Mouse (Mus musculus) neural tube, embryonic 13.5 days (tissue): ENCODE measurements at regions not wholly inside any gene's neighbourhood (a gene's known extent, or its start where the extent isn't known, plus 50 kb on each side); places are given as distances from the start of the nearest gene placed in this dataset.

Source experiments
- ATAC-seq: fragments of 200-750 bp; cut with Nextera tagmentation; 2 replicates; pipeline ENCODE4 v1.8.0; 2017; ENCODE audit warnings: low read depth, mild to moderate bottlenecking, moderate TSS enrichment, moderate library complexity
- H3K27ac ChIP-seq: fragments of 300-500 bp; sonication (generic); replicated peaks from 2 replicates; pipeline ENCODE4 v1.5.1; 2015; ENCODE audit warnings: moderate library complexity, mild to moderate bottlenecking, inconsistent platforms
- H3K27me3 ChIP-seq: fragments of 300-500 bp; sonication (generic); 2 replicates; pipeline ENCODE4 v1.6.1; 2015; ENCODE audit warnings: mild to moderate bottlenecking, inconsistent platforms
- H3K36me3 ChIP-seq: fragments of 300-500 bp; sonication (generic); 2 replicates; pipeline ENCODE4 v1.6.1; 2015; ENCODE audit warnings: mild to moderate bottlenecking, inconsistent platforms
- H3K4me1 ChIP-seq: fragments of 300-500 bp; sonication (generic); replicated peaks from 2 replicates; pipeline ENCODE4 v1.6.1; 2015; ENCODE audit warnings: inconsistent platforms
- H3K4me2 ChIP-seq: fragments of 300-500 bp; sonication (generic); 2 replicates; pipeline ENCODE4 v1.6.1; 2015; ENCODE audit warnings: inconsistent platforms, mild to moderate bottlenecking, moderate library complexity
- H3K4me3 ChIP-seq: fragments of 300-500 bp; sonication (generic); 2 replicates; pipeline ENCODE4 v1.5.1; 2015; ENCODE audit warnings: mild to moderate bottlenecking, inconsistent platforms
- H3K9ac ChIP-seq: fragments of 300-500 bp; sonication (generic); 2 replicates; pipeline ENCODE4 v1.6.1; 2015; ENCODE audit warnings: moderate library complexity, mild to moderate bottlenecking, inconsistent platforms
- H3K9me3 ChIP-seq: fragments of 300-500 bp; sonication (generic); 2 replicates; pipeline ENCODE4 v1.6.1; 2016; ENCODE audit warnings: inconsistent platforms
- WGBS: fragments of 180-500 bp; shearing (Covaris S2); methylation state at CpG from one replicate; pipeline ENCODE4 v1.1.7; 2015; 5-methylcytosine and 5-hydroxymethylcytosine counted together

GRCm38 (mm10) chr8:92240686-92241275 is 116.6 kb upstream of the Irx5 start:
- no peak overlapping the region for H3K4me2 ChIP-seq
- H3K9me3 ChIP-seq, result no peaks in the 10 kb centered on the region
- no peak overlapping the region for H3K9ac ChIP-seq
- no peaks in the 10 kb centered on the region for H3K4me1 ChIP-seq
- no peak overlapping the region for H3K4me3 ChIP-seq
- ATAC-seq, result no peak
- no peaks in the 10 kb centered on the region for H3K36me3 ChIP-seq
- H3K27ac ChIP-seq, result no peak overlapping the region
- no peaks in the 10 kb centered on the region for H3K27me3 ChIP-seq
- 76% methylated on average over 13 of the region's 13 CpGs for WGBS

DNA sequence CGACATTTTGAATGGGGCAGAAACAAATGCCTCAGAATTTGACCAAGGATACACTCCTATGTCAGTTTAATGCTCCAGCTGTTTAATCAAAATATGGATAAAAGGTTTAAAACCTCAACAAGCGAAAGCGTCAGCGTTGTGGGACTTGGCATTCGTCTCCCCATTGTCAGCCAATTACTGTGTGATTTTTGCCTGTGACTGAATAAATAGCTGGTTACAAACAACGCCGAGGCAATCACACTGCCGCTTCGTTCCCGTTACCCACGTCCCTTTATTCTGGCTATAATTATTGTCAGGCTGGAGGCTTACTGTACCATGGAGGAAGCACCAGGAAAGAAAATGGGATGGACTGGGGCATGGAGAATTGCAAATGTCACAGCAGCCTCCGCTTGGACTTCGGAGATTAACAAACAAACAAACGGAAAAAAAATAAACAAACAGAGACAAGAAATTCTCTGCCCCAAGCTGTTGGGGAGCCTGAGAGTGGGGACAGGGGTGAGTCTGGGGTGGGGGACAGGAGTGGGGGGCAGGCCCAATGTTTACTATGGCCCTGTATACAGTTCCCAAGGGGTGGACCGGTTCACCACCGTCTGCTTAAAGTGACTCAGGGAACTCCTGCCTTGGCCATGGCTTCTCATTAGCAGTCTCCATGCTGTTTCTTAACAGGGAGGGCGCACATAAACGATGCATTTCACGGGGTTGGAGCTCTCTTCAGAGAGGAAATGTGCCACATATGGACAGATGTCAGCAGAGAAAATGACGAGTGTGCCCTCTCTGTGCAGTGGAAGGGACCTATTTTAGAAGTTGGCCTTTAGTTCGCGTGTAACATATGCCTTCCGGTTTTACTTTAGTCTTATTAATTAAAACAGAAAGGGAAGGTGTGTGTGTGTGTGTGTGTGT is 125.8 kb upstream of the Irx5 start:
- Histone ChIP-seq H3K27ac (0 out of 2 replicates have a peak overlapping the region, but pooled peaks have one; percentile 14), H3K9ac (peak overlapping the region; percentile 14; the same call in 1 of the 2 replicates), H3K36me3 (no peaks in the 10 kb centered on the region), H3K9me3 (no peaks in the 10 kb centered on the region), H3K4me1 (peaks cover 11% of the 10 kb centered on the region), H3K4me3 (no peak overlapping the region), H3K4me2 (peak overlapping the region; percentile 37), H3K27me3 (no peaks in the 10 kb centered on the region)
- ATAC-seq, result no peak
- 43% methylated on average over 23 of the region's 23 CpGs for WGBS

DNA sequence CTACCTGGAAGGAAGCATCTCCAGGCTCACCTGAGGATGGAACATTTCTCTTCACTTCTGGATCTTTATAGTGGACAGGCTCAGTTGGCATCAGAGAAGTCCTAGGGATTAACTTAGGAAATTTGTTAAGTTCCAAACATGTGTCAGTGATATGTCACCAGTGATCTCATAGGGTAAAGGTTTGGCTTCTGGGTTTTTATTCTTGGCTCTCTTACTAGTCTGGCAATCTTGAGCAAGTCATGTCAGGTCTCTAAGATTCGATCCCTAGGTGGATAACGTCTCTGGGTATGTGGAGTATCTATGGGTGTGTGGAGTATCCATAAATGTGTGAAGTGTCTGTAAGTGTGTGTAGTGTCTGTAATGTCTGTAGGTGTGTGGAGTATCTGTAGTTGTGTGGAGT is 127.9 kb upstream of the Irx5 start:
- no peaks in the 10 kb centered on the region for H3K9me3 ChIP-seq
- no peak for ATAC-seq
- H3K27me3 ChIP-seq, result no peaks in the 10 kb centered on the region
- 92% methylated on average over 2 of the region's 2 CpGs for WGBS
- H3K36me3 ChIP-seq, result no peaks in the 10 kb centered on the region
- H3K27ac ChIP-seq, result no peak overlapping the region
- H3K4me1 ChIP-seq, result peaks cover 11% of the 10 kb centered on the region
- no peak overlapping the region for H3K9ac ChIP-seq
- no peak overlapping the region for H3K4me3 ChIP-seq
- no peak overlapping the region for H3K4me2 ChIP-seq

- H3K27ac ChIP-seq, result no peak overlapping the region
- no peaks in the 10 kb centered on the region for H3K9me3 ChIP-seq
- H3K4me3 ChIP-seq, result no peak overlapping the region
- no peak overlapping the region for H3K4me2 ChIP-seq
- no peak for ATAC-seq
- H3K4me1 ChIP-seq, result no peaks in the 10 kb centered on the region
- H3K9ac ChIP-seq, result no peak overlapping the region
- no peaks in the 10 kb centered on the region for H3K27me3 ChIP-seq
- 89% methylated on average over 3 of the region's 3 CpGs for WGBS
- H3K36me3 ChIP-seq, result no peaks in the 10 kb centered on the region
Observed at GRCm38 (mm10) chr8:92224929-92225328, 132.5 kb upstream of the Irx5 start.

GRCm38 (mm10) chr8:92222992-92223391 is 134.4 kb upstream of the Irx5 start:
- H3K9ac ChIP-seq, result no peak overlapping the region
- H3K27me3 ChIP-seq, result no peaks in the 10 kb centered on the region
- H3K4me2 ChIP-seq, result no peak overlapping the region
- WGBS, result 55% methylated on average over 3 of the region's 3 CpGs
- H3K27ac ChIP-seq, result no peak overlapping the region
- no peaks in the 10 kb centered on the region for H3K4me1 ChIP-seq
- ATAC-seq, result no peak
- no peak overlapping the region for H3K4me3 ChIP-seq
- H3K9me3 ChIP-seq, result no peaks in the 10 kb centered on the region
- H3K36me3 ChIP-seq, result no peaks in the 10 kb centered on the region

GRCm38 (mm10) chr8:92219181-92219890 is 138.1 kb upstream of the Irx5 start:
- Histone ChIP-seq H3K4me2 (no peak overlapping the region), H3K27ac (no peak overlapping the region), H3K4me1 (no peaks in the 10 kb centered on the region), H3K9ac (no peak overlapping the region), H3K9me3 (no peaks in the 10 kb centered on the region), H3K27me3 (peaks cover 4% of the 10 kb centered on the region), H3K4me3 (no peak overlapping the region), H3K36me3 (no peaks in the 10 kb centered on the region)
- WGBS, result 75% methylated on average over 9 of the region's 9 CpGs
- ATAC-seq, result no peak

DNA sequence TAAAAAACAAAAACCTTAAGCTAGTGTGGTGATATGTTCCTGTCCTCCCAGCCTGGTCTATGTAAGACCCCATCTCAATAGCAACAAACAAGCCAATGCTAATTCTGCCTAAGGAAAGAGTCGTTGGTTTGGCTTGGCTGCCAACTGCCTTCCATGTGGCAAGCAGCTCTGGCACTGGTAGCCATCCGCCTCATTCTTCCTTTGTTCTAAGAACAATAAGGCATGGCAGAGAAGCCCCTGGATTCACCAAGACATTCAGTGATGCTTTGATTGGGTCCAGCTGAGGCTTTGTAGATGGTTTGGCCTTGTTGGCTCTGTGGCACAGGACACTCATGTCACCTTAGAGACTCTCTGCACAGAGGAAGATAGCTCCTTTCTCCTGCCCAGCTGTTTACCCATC is 139.9 kb upstream of the Irx5 start:
- no peak overlapping the region for H3K4me3 ChIP-seq
- H3K4me1 ChIP-seq, result no peaks in the 10 kb centered on the region
- H3K27me3 ChIP-seq, result peaks cover 4% of the 10 kb centered on the region
- H3K27ac ChIP-seq, result no peak overlapping the region
- no peaks in the 10 kb centered on the region for H3K9me3 ChIP-seq
- WGBS, result 83% methylated on average over 2 of the region's 2 CpGs
- no peak for ATAC-seq
- H3K9ac ChIP-seq, result no peak overlapping the region
- no peaks in the 10 kb centered on the region for H3K36me3 ChIP-seq
- no peak overlapping the region for H3K4me2 ChIP-seq

GRCm38 (mm10) chr8:92216176-92216575 is 141.2 kb upstream of the Irx5 start:
- no peaks in the 10 kb centered on the region for H3K36me3 ChIP-seq
- H3K27ac ChIP-seq, result no peak overlapping the region
- no peak for ATAC-seq
- no peak overlapping the region for H3K4me3 ChIP-seq
- H3K9me3 ChIP-seq, result no peaks in the 10 kb centered on the region
- H3K27me3 ChIP-seq, result peaks cover 4% of the 10 kb centered on the region
- H3K4me1 ChIP-seq, result no peaks in the 10 kb centered on the region
- H3K9ac ChIP-seq, result no peak overlapping the region
- no peak overlapping the region for H3K4me2 ChIP-seq
- 15% methylated on average over 4 of the region's 5 CpGs for WGBS

GRCm38 (mm10) chr8:92212786-92213535 is 144.5 kb upstream of the Irx5 start:
- no peak overlapping the region for H3K4me3 ChIP-seq
- WGBS, result 84% methylated on average over 14 of the region's 14 CpGs
- no peak overlapping the region for H3K27ac ChIP-seq
- H3K9ac ChIP-seq, result no peak overlapping the region
- H3K4me2 ChIP-seq, result no peak overlapping the region
- no peaks in the 10 kb centered on the region for H3K9me3 ChIP-seq
- no peak for ATAC-seq
- no peaks in the 10 kb centered on the region for H3K4me1 ChIP-seq
- peaks cover 4% of the 10 kb centered on the region for H3K27me3 ChIP-seq
- no peaks in the 10 kb centered on the region for H3K36me3 ChIP-seq

- no peak overlapping the region for H3K4me3 ChIP-seq
- H3K9ac ChIP-seq, result no peak overlapping the region
- no peaks in the 10 kb centered on the region for H3K9me3 ChIP-seq
- H3K4me2 ChIP-seq, result no peak overlapping the region
- WGBS, result 77% methylated on average over 5 of the region's 5 CpGs
- no peaks in the 10 kb centered on the region for H3K4me1 ChIP-seq
- H3K27ac ChIP-seq, result no peak overlapping the region
- ATAC-seq, result no peak
- H3K36me3 ChIP-seq, result no peaks in the 10 kb centered on the region
- H3K27me3 ChIP-seq, result peaks cover 5% of the 10 kb centered on the region
Observed at GRCm38 (mm10) chr8:92209081-92209480, 148.3 kb upstream of the Irx5 start.

DNA sequence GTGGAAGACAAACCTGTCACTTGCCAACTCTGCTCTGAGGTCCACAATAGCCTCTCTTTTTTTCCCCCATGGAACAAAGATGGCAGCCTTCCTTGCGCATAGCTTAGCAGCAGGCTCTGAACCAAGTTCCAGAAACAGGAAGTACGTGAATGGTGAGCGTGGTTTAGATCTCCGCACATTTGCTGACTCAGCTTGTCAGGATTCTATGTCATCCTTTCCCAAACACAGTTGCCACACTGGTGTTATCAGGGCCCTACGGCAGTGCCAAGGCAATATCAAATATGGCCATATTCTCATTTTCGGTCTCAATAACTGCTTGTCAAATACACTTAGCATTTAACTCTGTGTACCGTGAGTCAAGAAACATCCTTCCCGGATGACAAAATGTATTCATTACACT is 161.8 kb upstream of the Irx5 start:
- H3K4me3 ChIP-seq, result no peak overlapping the region
- no peaks in the 10 kb centered on the region for H3K9me3 ChIP-seq
- H3K4me1 ChIP-seq, result no peaks in the 10 kb centered on the region
- no peaks in the 10 kb centered on the region for H3K27me3 ChIP-seq
- no peak for ATAC-seq
- 98% methylated on average over 8 of the region's 8 CpGs for WGBS
- no peak overlapping the region for H3K4me2 ChIP-seq
- H3K36me3 ChIP-seq, result no peaks in the 10 kb centered on the region
- no peak overlapping the region for H3K27ac ChIP-seq
- H3K9ac ChIP-seq, result no peak overlapping the region

GRCm38 (mm10) chr8:92194065-92194464 is 163.4 kb upstream of the Irx5 start:
- no peak overlapping the region for H3K9ac ChIP-seq
- no peak overlapping the region for H3K4me2 ChIP-seq
- no peak overlapping the region for H3K27ac ChIP-seq
- H3K4me3 ChIP-seq, result no peak overlapping the region
- 74% methylated on average over 14 of the region's 14 CpGs for WGBS
- H3K9me3 ChIP-seq, result no peaks in the 10 kb centered on the region; the same call in 1 of the 2 replicates
- H3K27me3 ChIP-seq, result no peaks in the 10 kb centered on the region; the same call in 1 of the 2 replicates
- no peaks in the 10 kb centered on the region for H3K36me3 ChIP-seq
- no peaks in the 10 kb centered on the region for H3K4me1 ChIP-seq
- ATAC-seq, result no peak
